ENCODE assay signal across 13 mouse cellular contexts in genomic region chr19:42529992-42530437, GRCm38 (mm10). TPM values are rescaled to one million over a fixed set of nuclear protein-coding genes. Genes with fewer than 3 reads are reported as not detected.
DNase-seq lines count a peak whose midpoint lies in the region; ATAC-seq and TF ChIP-seq lines count a peak whose summit lies in the region.
"Had no signal": no experiment of that assay in that cellular context is flagged by ENCODE, and none has a peak within 500 bp of the region (broad histone marks: within the 10 kb centered on the region; RNA-seq: fewer than 3 reads in every experiment).

No protein-coding gene starts in this region.

- peaks cover 13% of the 10 kb centered on the region; the same call in 1 of the 2 replicates for H3K4me1 ChIP-seq in intestine, postnatal 0 days (replicated peaks; ENCODE audit: control insufficient read depth, insufficient read depth, low read length)

- peak; percentile 82 for ATAC-seq in megakaryocyte-erythroid progenitor cell, adult 5-6 weeks (replicated peaks; ENCODE audit: low FRiP score, low TSS enrichment, poor library complexity, severe bottlenecking)
- no peak for ATAC-seq in intestine, postnatal 0 days

- no peak overlapping the region for H3K4me2 ChIP-seq in intestine, postnatal 0 days (replicated peaks; ENCODE audit: low read depth)
- H3K4me2 ChIP-seq: heart, embryonic 13.5 days; hindbrain, embryonic 14.5 days had no signal

- no peaks in the 10 kb centered on the region for H3K9me3 ChIP-seq in intestine, postnatal 0 days (ENCODE audit: control insufficient read depth)
- H3K9me3 ChIP-seq: heart, embryonic 13.5 days had no signal

- 0 out of 2 replicates have a peak overlapping the region, but pooled peaks have one; percentile 8 for H3K27ac ChIP-seq in gastrocnemius, adult 2 months
- no peak overlapping the region for H3K27ac ChIP-seq in intestine, postnatal 0 days (ENCODE audit: low read depth, low read length)
- H3K27ac ChIP-seq: heart, embryonic 13.5 days; hindbrain, embryonic 14.5 days had no signal

- intact Hi-C loops in gastrocnemius, adult 2 months (cut with DNase I), result no loop called here
- intact Hi-C loops in gastrocnemius, postnatal 36 days (cut with DNase I), result no loop called here

- H3K4me3 ChIP-seq in gastrocnemius, adult 2 months, result no peak overlapping the region; the same call in 1 of the 2 replicates
- no peak overlapping the region for H3K4me3 ChIP-seq in intestine, postnatal 0 days (ENCODE audit: low read depth, low read length)
- H3K4me3 ChIP-seq: heart, embryonic 13.5 days had no signal

- no peak overlapping the region for H3K9ac ChIP-seq in intestine, postnatal 0 days (ENCODE audit: low read depth, low read length)
- H3K9ac ChIP-seq: heart, embryonic 13.5 days; hindbrain, embryonic 14.5 days had no signal

- WGBS in intestine, postnatal 0 days, result 22% methylated on average over 9 of the region's 9 CpGs

- no peaks in the 10 kb centered on the region for H3K36me3 ChIP-seq in intestine, postnatal 0 days (ENCODE audit: control insufficient read depth, insufficient read depth)
- H3K36me3 ChIP-seq: heart, embryonic 13.5 days had no signal

- no peaks in the 10 kb centered on the region for H3K27me3 ChIP-seq in intestine, postnatal 0 days (replicated peaks; ENCODE audit: control insufficient read depth, insufficient read depth, low read length)
- H3K27me3 ChIP-seq: heart, embryonic 13.5 days had no signal

- no peak for TF ChIP-seq CTCF in gastrocnemius, adult 2 months (IDR thresholded peaks at IDR 0.05)
- no peak for TF ChIP-seq CTCF in intestine, postnatal 0 days (IDR thresholded peaks at IDR 0.05; ENCODE audit: low read depth)

- peak; percentile 51 for DNase-seq in gastrocnemius, adult 2 months
- DNase-seq in gastrocnemius, postnatal 36 days, result no peak
- peak; percentile 16 to 62 for DNase-seq in kidney, postnatal 25 days
- no peak for DNase-seq in kidney, adult 18-20 months
- DNase-seq in liver, result peak; percentile 25
- no peak for DNase-seq in right cerebral cortex, adult 18-20 months
- DNase-seq: B cell, adult 2 months; cerebellum, adult 11 months; spleen, adult 18-20 months had no signal

RNA-seq across cellular contexts. Expression of gene R3hcc1l, which starts 11.5 kb away (rescaled TPM):
- total RNA-seq in gastrocnemius, adult 2 months (2021), result 10 to 100 TPM; 13.4 to 20.7 TPM
- total RNA-seq in gastrocnemius, postnatal 36 days (2021), result 10 to 100 TPM; 11.0 to 12.8 TPM
- 27.0 and 32.3 TPM in 2 replicates for total RNA-seq in megakaryocyte-erythroid progenitor cell, adult 5-6 weeks (2014; fragmentation: Nextera tagmentation)
- 25.3 and 31.3 TPM in 2 replicates for total RNA-seq in megakaryocyte-erythroid progenitor cell, adult 5-6 weeks (2017)
- 12.4 and 13.7 TPM in 2 replicates for polyA plus RNA-seq in intestine, postnatal 0 days (2015; fragmentation: Nextera tagmentation; extraction: Ambion mirVana)

Comparison
In these comparisons a context has a peak if more than half of its experiments do, and no peak if none do; other contexts are left out.
1. DNase-seq: peak in gastrocnemius, adult 2 months (single experiment), kidney, postnatal 25 days (2 of 2) and liver (single experiment); none in gastrocnemius, postnatal 36 days (0 of 2), kidney, adult 18-20 months (single experiment) and right cerebral cortex, adult 18-20 months (single experiment).